Mouse (Mus musculus) spleen, postnatal 0 days (tissue): ENCODE results near the gene Birc3. TPM values are rescaled to one million over a fixed set of nuclear protein-coding genes. Genes with fewer than 3 reads are reported as not detected.

Experiments used
- polyA plus RNA-seq: library from polyadenylated mRNA; unstranded; fragments of >200 nt; fragmentation: Nextera tagmentation; extraction: Ambion mirVana; gene quantifications from 2 replicates; pipeline ENCODE4 v1.2.1, GENCODE M21; 2015

Birc3 gene
- 10.3 and 12.2 TPM in 2 replicates for polyA plus RNA-seq

DNA sequence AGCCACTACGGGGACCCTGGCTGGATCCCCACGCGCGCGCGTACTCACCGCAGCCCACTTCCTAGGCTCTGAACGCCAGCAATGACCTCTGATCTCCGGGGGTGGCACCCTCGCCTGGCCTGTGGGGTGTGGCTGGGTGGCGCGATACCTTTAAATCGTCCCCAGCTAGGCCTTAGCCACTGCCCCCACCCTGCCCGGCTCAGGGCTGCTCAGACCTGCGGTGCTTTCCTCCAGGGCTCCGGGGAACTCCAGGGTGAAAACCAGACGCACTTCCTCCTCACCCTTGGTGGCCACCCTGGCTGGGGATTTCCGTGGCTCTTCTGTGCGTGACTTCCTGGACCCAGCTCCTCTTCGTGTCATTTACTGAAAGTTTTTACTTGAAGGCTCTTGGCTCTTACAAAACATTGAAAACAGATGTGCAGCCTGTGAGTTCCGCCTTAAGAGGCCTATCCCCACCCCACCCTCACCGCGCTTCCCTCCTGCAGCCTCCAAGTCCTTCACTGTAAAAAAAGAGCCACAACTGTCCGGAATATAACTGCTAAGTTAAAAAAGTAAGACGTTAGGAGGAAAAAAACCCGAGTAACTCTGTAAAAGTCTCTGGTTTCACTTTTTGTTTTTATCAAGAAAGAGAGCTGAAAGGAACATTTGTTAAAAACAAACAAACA, at the start of gene Birc3:
Gene Birc3, minus strand, starts transcription at position 412 of the 665 bp plus-strand sequence.

DNA sequence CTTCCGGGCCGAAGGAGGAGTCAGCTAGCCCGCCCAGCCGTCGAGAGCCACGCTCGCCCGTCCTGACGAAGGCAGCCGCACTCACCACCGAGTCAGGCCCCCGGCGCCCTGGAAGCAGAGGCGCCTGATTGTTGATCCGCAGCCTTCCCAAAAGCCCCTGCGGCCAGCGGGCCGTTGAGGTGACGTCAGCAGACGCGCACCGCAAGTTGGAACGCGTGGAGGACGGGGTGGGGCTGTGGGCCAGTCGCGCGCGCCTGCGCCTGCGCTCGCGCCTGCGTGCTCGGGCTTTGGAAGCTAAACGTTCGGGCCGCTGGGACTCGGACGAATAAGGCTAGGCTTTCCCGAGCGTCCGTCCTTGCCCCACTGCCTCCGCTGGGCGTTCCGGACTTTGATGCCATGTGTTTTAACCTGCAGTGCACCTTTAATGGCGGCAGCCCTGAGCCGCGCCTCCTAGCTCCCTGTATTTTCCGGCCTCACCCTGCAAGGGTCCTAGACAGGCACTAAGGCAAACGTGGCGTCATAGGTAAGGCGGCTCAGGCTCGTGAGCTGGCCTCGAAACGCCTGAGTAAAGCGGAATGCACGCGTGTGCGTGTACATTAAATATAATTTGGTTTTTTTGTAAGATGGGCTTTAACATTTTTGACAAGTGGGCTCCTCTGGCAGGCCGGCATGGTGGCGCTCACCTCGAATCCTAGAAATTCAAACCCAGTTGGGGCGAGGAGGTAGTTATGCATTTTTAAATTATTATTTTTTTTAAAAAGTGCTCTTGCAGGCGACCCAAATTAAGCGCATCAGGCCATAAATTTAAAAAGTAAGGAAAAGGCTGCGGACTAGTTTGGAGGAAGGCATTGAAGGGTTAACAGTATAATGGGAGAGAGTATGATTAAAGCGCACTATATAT, 35.8 kb downstream of the Birc3 start, which contains the start of gene Birc2:
Gene Birc2, minus strand, starts transcription at position 160 of the 901 bp plus-strand sequence.

Other genes with a start within 250 kb of the Birc3 start
- not detected in 2 replicates for gene Mmp20, start 245.0 kb downstream of the Birc3 start, polyA plus RNA-seq
- not detected in 2 replicates for gene Mmp7, start 181.1 kb downstream of the Birc3 start, polyA plus RNA-seq
- gene Tmem123, start 109.1 kb downstream of the Birc3 start, polyA plus RNA-seq = 64.3 and 69.5 TPM in 2 replicates
- 20.5 and 22.8 TPM in 2 replicates for gene Birc2, start 36.1 kb downstream of the Birc3 start, polyA plus RNA-seq
- gene Yap1, start 131.4 kb upstream of the Birc3 start, polyA plus RNA-seq = 4.3 and 6.5 TPM in 2 replicates
- gene Cfap300, start 169.6 kb upstream of the Birc3 start, polyA plus RNA-seq = 1.3 and 1.9 TPM in 2 replicates